Mouse (Mus musculus) forelimb bud, embryonic 11.5 days (tissue): ENCODE data around the gene Cemip.

Experiments
- DNase-seq: peaks from one replicate; pipeline ENCODE4 v3.0.0-alpha.2; 2012; ENCODE audit warnings: low read depth, low spot score

The Cemip gene

GRCm38 (mm10) chr7:84096501-84096900 is 10.2 kb upstream of the Cemip start:
- DNase-seq: no peak

GRCm38 (mm10) chr7:84090793-84091192 is 4.5 kb upstream of the Cemip start:
- no peak for DNase-seq

GRCm38 (mm10) chr7:84089777-84090176 is 3.5 kb upstream of the Cemip start:
- DNase-seq: no peak

- peak; percentile 72 for DNase-seq
Observed at GRCm38 (mm10) chr7:84088971-84089370, 2.7 kb upstream of the Cemip start.

- DNase-seq: no peak
Observed at GRCm38 (mm10) chr7:84088191-84088590, 1.9 kb upstream of the Cemip start.

- DNase-seq: peak; percentile 68
Observed at GRCm38 (mm10) chr7:84085049-84085945, 1.0 kb downstream of the Cemip start.

GRCm38 (mm10) chr7:84077257-84078013 is 8.9 kb downstream of the Cemip start:
- no peak for DNase-seq

GRCm38 (mm10) chr7:84074266-84074665 is 12.0 kb downstream of the Cemip start:
- DNase-seq: no peak

- no peak for DNase-seq
Observed at GRCm38 (mm10) chr7:84073856-84074255, 12.4 kb downstream of the Cemip start.

- no peak for DNase-seq
Observed at GRCm38 (mm10) chr7:84068931-84069330, 17.4 kb downstream of the Cemip start.

- DNase-seq: no peak
Observed at GRCm38 (mm10) chr7:84059799-84060198, 26.5 kb downstream of the Cemip start.

- no peak for DNase-seq
Observed at GRCm38 (mm10) chr7:84055961-84056629, 30.2 kb downstream of the Cemip start.

- no peak for DNase-seq
Observed at GRCm38 (mm10) chr7:84053856-84054255, 32.4 kb downstream of the Cemip start.

GRCm38 (mm10) chr7:84051423-84051822 is 34.9 kb downstream of the Cemip start:
- DNase-seq: no peak

- DNase-seq: no peak
Observed at GRCm38 (mm10) chr7:84045546-84045945, 40.8 kb downstream of the Cemip start.

GRCm38 (mm10) chr7:84044581-84045290 is 41.6 kb downstream of the Cemip start:
- DNase-seq: no peak

GRCm38 (mm10) chr7:84042726-84043125 is 43.6 kb downstream of the Cemip start:
- no peak for DNase-seq

GRCm38 (mm10) chr7:84039856-84040522 is 46.3 kb downstream of the Cemip start:
- no peak for DNase-seq

- no peak for DNase-seq
Observed at GRCm38 (mm10) chr7:84038642-84039041, 47.7 kb downstream of the Cemip start.

- DNase-seq: no peak
Observed at GRCm38 (mm10) chr7:84032831-84033230, 53.5 kb downstream of the Cemip start.
